Mouse (Mus musculus) MEL (cell line): ENCODE measurements around the gene Rhoq. TPM values are rescaled to one million over a fixed set of nuclear protein-coding genes. Genes with fewer than 3 reads are reported as not detected.

Source experiments
- DNase-seq: peaks from one replicate; pipeline ENCODE4 v3.0.0; 2011; ENCODE audit warnings: low read depth, low spot score
- H3K27ac ChIP-seq: 2 replicates; pipeline ENCODE4 v1.5.1; 2012; ENCODE audit warnings: low read depth, mild to moderate bottlenecking, control low read depth, low read length, moderate library complexity; ENCODE audit not compliant: control insufficient read depth
- H3K27me3 ChIP-seq, 2 experiments: fragments of 150-350 bp in 1 of 2; sonication (generic) in 1 of 2; 2 replicates each; pipeline ENCODE4 v1.6.1; 2012; ENCODE audit warnings: low read length in 2 of 2, mild to moderate bottlenecking in 2 of 2, improper control_type of control experiment in 1 of 2, moderate library complexity in 1 of 2; ENCODE audit not compliant: insufficient read depth in 2 of 2, control insufficient read depth in 1 of 2
- H3K36me3 ChIP-seq, 2 experiments: 2 replicates each; pipeline ENCODE4 v1.6.1; 2012 to 2014; ENCODE audit warnings: low read length in 2 of 2, improper control_type of control experiment in 1 of 2, inconsistent platforms in 1 of 2, mild to moderate bottlenecking in 1 of 2; ENCODE audit not compliant: insufficient read depth in 2 of 2, control insufficient read depth in 1 of 2
- H3K4me1 ChIP-seq, 2 experiments: fragments of 150-350 bp in 1 of 2; sonication (generic) in 1 of 2; 2 replicates each; pipeline ENCODE4 v1.6.1; 2012; ENCODE audit warnings: low read length in 2 of 2, improper control_type of control experiment in 1 of 2, mild to moderate bottlenecking in 1 of 2; ENCODE audit not compliant: insufficient read depth in 2 of 2, control insufficient read depth in 1 of 2
- H3K4me3 ChIP-seq, 2 experiments: fragments of 150-350 bp in 1 of 2; sonication (generic) in 1 of 2; 2 replicates each; pipeline ENCODE4 v1.5.1; 2012; ENCODE audit warnings: low read depth in 2 of 2, low read length in 2 of 2, mild to moderate bottlenecking in 2 of 2, moderate library complexity in 2 of 2, control low read depth in 1 of 2, improper control_type of control experiment in 1 of 2; ENCODE audit not compliant: control insufficient read depth in 1 of 2, insufficient read depth in 1 of 2
- H3K79me2 ChIP-seq: 2 replicates; pipeline ENCODE4 v1.6.1; 2012; ENCODE audit warnings: mild to moderate bottlenecking, low read length, moderate library complexity; ENCODE audit not compliant: control insufficient read depth, poor library complexity, insufficient read depth
- H3K9ac ChIP-seq: 2 replicates; pipeline ENCODE4 v1.6.1; 2012; ENCODE audit warnings: low read depth, mild to moderate bottlenecking, control low read depth, low read length, moderate library complexity; ENCODE audit not compliant: control insufficient read depth, poor library complexity, severe bottlenecking
- H3K9me3 ChIP-seq: fragments of 150-350 bp; sonication (generic); replicated peaks from 2 replicates; pipeline ENCODE4 v1.6.1; 2012; ENCODE audit warnings: mild to moderate bottlenecking, low read length, improper control_type of control experiment, moderate library complexity; ENCODE audit not compliant: insufficient read depth
- CHD1 ChIP-seq: IDR thresholded peaks from 2 replicates; pipeline ENCODE4 v1.6.1; 2012; ENCODE audit warnings: low read depth, mild to moderate bottlenecking, inconsistent platforms, low read length, improper control_type of control experiment
- CTCF ChIP-seq, 3 experiments: IDR thresholded peaks in 2 of 3; conservative IDR thresholded peaks in 1 of 3; 2 replicates each; pipeline ENCODE4 v1.5.1; 2011 to 2012; ENCODE audit warnings: low read length in 3 of 3, low read depth in 2 of 3, mild to moderate bottlenecking in 2 of 3, improper control_type of control experiment in 1 of 3, inconsistent platforms in 1 of 3, mixed read lengths in 1 of 3, moderate library complexity in 1 of 3; ENCODE audit not compliant: control insufficient read depth in 1 of 3, insufficient read depth in 1 of 3, poor library complexity in 1 of 3, severe bottlenecking in 1 of 3
- E2F4 ChIP-seq: IDR thresholded peaks from 2 replicates; pipeline ENCODE4 v1.6.1; 2011; ENCODE audit warnings: low read depth, low read length, improper control_type of control experiment, borderline replicate concordance
- ELF1 ChIP-seq: IDR thresholded peaks from 2 replicates; pipeline ENCODE4 v1.6.1; 2014; ENCODE audit warnings: low read depth, mild to moderate bottlenecking, inconsistent platforms, low read length, improper control_type of control experiment, moderate library complexity
- EP300 ChIP-seq, 2 experiments: IDR thresholded peaks; 2 replicates each; pipeline ENCODE4 v1.6.1; 2011; ENCODE audit warnings: improper control_type of control experiment in 2 of 2, low read length in 2 of 2, low read depth in 1 of 2, mild to moderate bottlenecking in 1 of 2
- ETS1 ChIP-seq: IDR thresholded peaks from 2 replicates; pipeline ENCODE4 v1.6.1; 2012; ENCODE audit warnings: low read depth, mild to moderate bottlenecking, inconsistent platforms, low read length, improper control_type of control experiment, moderate library complexity
- GABPA ChIP-seq: IDR thresholded peaks from 2 replicates; pipeline ENCODE4 v1.6.1; 2012; ENCODE audit warnings: low read depth, mild to moderate bottlenecking, inconsistent platforms, low read length, improper control_type of control experiment, moderate library complexity
- GATA1 ChIP-seq: IDR thresholded peaks from 2 replicates; pipeline ENCODE4 v1.6.1; 2011; ENCODE audit warnings: low read depth, low read length, improper control_type of control experiment
- HCFC1 ChIP-seq: IDR thresholded peaks from 2 replicates; pipeline ENCODE4 v1.6.1; 2012; ENCODE audit warnings: low read depth, mild to moderate bottlenecking, inconsistent platforms, low read length, improper control_type of control experiment, moderate library complexity
- JUND ChIP-seq: IDR thresholded peaks from 2 replicates; pipeline ENCODE4 v1.6.1; 2011; ENCODE audit warnings: low read depth, mild to moderate bottlenecking, improper control_type of control experiment, low read length
- KAT2A ChIP-seq: conservative IDR thresholded peaks from 2 replicates; pipeline ENCODE4 v1.6.1; 2012; ENCODE audit warnings: low read depth, low read length, improper control_type of control experiment, inconsistent platforms
- MAX ChIP-seq: IDR thresholded peaks from 2 replicates; pipeline ENCODE4 v1.6.1; 2011; ENCODE audit warnings: low read length, improper control_type of control experiment
- MAZ ChIP-seq: IDR thresholded peaks from 2 replicates; pipeline ENCODE4 v1.6.1; 2012; ENCODE audit warnings: low read depth, mild to moderate bottlenecking, inconsistent platforms, low read length, improper control_type of control experiment
- MEF2A ChIP-seq: IDR thresholded peaks from 2 replicates; pipeline ENCODE4 v1.6.1; 2014; ENCODE audit warnings: low read depth, mild to moderate bottlenecking, inconsistent platforms, low read length, improper control_type of control experiment; ENCODE audit not compliant: poor library complexity, insufficient replicate concordance, severe bottlenecking; ENCODE audit errors: extremely low read depth
- MXI1 ChIP-seq: IDR thresholded peaks from 2 replicates; pipeline ENCODE4 v1.6.1; 2011; ENCODE audit warnings: mild to moderate bottlenecking, low read depth, low read length, improper control_type of control experiment
- MYB ChIP-seq: IDR thresholded peaks from 2 replicates; pipeline ENCODE4 v1.6.1; 2011; ENCODE audit warnings: mild to moderate bottlenecking, low read depth, low read length, improper control_type of control experiment
- NELFE ChIP-seq: IDR thresholded peaks from 2 replicates; pipeline ENCODE4 v1.6.1; 2011; ENCODE audit warnings: low read depth, low read length, improper control_type of control experiment
- NRF1 ChIP-seq: IDR thresholded peaks from 2 replicates; pipeline ENCODE4 v1.6.1; 2014; ENCODE audit warnings: low read depth, mild to moderate bottlenecking, inconsistent platforms, low read length, improper control_type of control experiment, moderate library complexity; ENCODE audit not compliant: poor library complexity, insufficient read depth, severe bottlenecking
- POLR2A ChIP-seq, 2 experiments: IDR thresholded peaks; 2 replicates each; pipeline ENCODE4 v1.6.1; 2011 to 2012; ENCODE audit warnings: low read length in 2 of 2, mild to moderate bottlenecking in 2 of 2, control low read depth in 1 of 2, improper control_type of control experiment in 1 of 2, low read depth in 1 of 2, moderate library complexity in 1 of 2; ENCODE audit not compliant: control insufficient read depth in 1 of 2, insufficient read depth in 1 of 2, poor library complexity in 1 of 2
- RAD21 ChIP-seq: IDR thresholded peaks from 2 replicates; pipeline ENCODE4 v1.6.1; 2011; ENCODE audit warnings: mild to moderate bottlenecking, low read depth, low read length, improper control_type of control experiment
- RCOR1 ChIP-seq: IDR thresholded peaks from 2 replicates; pipeline ENCODE4 v1.6.1; 2012; ENCODE audit warnings: low read depth, mild to moderate bottlenecking, inconsistent platforms, low read length, improper control_type of control experiment
- SIN3A ChIP-seq: IDR thresholded peaks from 2 replicates; pipeline ENCODE4 v1.6.1; 2012; ENCODE audit warnings: low read length, improper control_type of control experiment, inconsistent platforms
- SMC3 ChIP-seq: IDR thresholded peaks from 2 replicates; pipeline ENCODE4 v1.6.1; 2011; ENCODE audit warnings: low read depth, low read length, improper control_type of control experiment
- TAL1 ChIP-seq: IDR thresholded peaks from 2 replicates; pipeline ENCODE4 v1.6.1; 2012; ENCODE audit warnings: mild to moderate bottlenecking, inconsistent platforms, low read length, moderate library complexity, mixed read lengths
- TBP ChIP-seq: IDR thresholded peaks from 2 replicates; pipeline ENCODE4 v1.8.0; 2011; ENCODE audit warnings: low read depth, low read length, improper control_type of control experiment
- UBTF ChIP-seq: IDR thresholded peaks from 2 replicates; pipeline ENCODE4 v1.6.1; 2012; ENCODE audit warnings: low read depth, mild to moderate bottlenecking, inconsistent platforms, low read length, improper control_type of control experiment, moderate library complexity, borderline replicate concordance; ENCODE audit not compliant: insufficient read depth
- USF1 ChIP-seq: IDR thresholded peaks from 2 replicates; pipeline ENCODE4 v1.6.1; 2014; ENCODE audit warnings: low read depth, mild to moderate bottlenecking, inconsistent platforms, low read length, improper control_type of control experiment, moderate library complexity
- ZC3H11A ChIP-seq: IDR thresholded peaks from 2 replicates; pipeline ENCODE4 v1.6.1; 2012; ENCODE audit warnings: low read depth, mild to moderate bottlenecking, inconsistent platforms, low read length, improper control_type of control experiment
- ZKSCAN1 ChIP-seq: IDR thresholded peaks from 2 replicates; pipeline ENCODE4 v1.6.1; 2012; ENCODE audit warnings: low read depth, mild to moderate bottlenecking, inconsistent platforms, low read length, improper control_type of control experiment, moderate library complexity
- ZMIZ1 ChIP-seq: IDR thresholded peaks from 2 replicates; pipeline ENCODE4 v1.6.1; 2012; ENCODE audit warnings: low read depth, mild to moderate bottlenecking, inconsistent platforms, low read length, improper control_type of control experiment, moderate library complexity
- ZNF384 ChIP-seq: IDR thresholded peaks from 2 replicates; pipeline ENCODE4 v1.6.1; 2012; ENCODE audit warnings: low read depth, mild to moderate bottlenecking, inconsistent platforms, low read length, improper control_type of control experiment
- polyA plus RNA-seq, 2 experiments: library from polyadenylated mRNA; stranded (reverse) in 1 of 2; unstranded in 1 of 2; fragments of >175 nt in 1 of 2; fragments of >200 nt in 1 of 2; gene quantifications; 2 replicates each; pipeline versions ENCODE4 v1.2.1 to v1.2.4; 2012; ENCODE audit warnings: low replicate concordance in 2 of 2, low read depth in 1 of 2; ENCODE audit not compliant: insufficient read length in 2 of 2, insufficient read depth in 1 of 2, missing spikeins in 1 of 2
- total RNA-seq: library from RNA; depleted of rRNA; stranded (reverse); fragments of 300-350 nt; gene quantifications from 2 replicates; pipeline ENCODE4 v1.2.3, GENCODE M21; 2012

The Rhoq gene
- total and polyA plus RNA-seq, 3 experiments, result 3.1 to 34.9 (median 9.4) TPM

GRCm38 (mm10) chr17:86961301-86961841 is 1.5 kb upstream of the Rhoq start:
- Histone ChIP-seq H3K9ac (no peak overlapping the region), H3K4me1 (peaks cover 3 to 4% of the 10 kb centered on the region in 2 experiments; a peak in 1 of 4 replicates), H3K27ac (no peak overlapping the region), H3K27me3 (no peaks in the 10 kb centered on the region)
- DNase-seq, result no peak
- TF ChIP-seq ZMIZ1 (no peak), SMC3 (no peak), ELF1 (no peak), KAT2A (no peak), MEF2A (no peak), GABPA (no peak), TBP (no peak), RAD21 (no peak), MAX (no peak), EP300 (IDR thresholded peaks at IDR 0.05; ENCODE audit: low read depth in 1 of 2, low read length in 2 of 2) (no peak), HCFC1 (no peak), GATA1 (no peak), E2F4 (no peak), NELFE (no peak), SIN3A (no peak), MAZ (no peak), ZC3H11A (no peak), USF1 (no peak)
- TF ChIP-seq, all 39 proteins: peak for 0
- Histone ChIP-seq H3K36me3 (peaks cover 0 to 3% of the 10 kb centered on the region in 2 experiments; a peak in 2 of 4 replicates), H3K4me3 (no peak overlapping the region), H3K79me2 (peaks cover 4% of the 10 kb centered on the region; the same call in 1 of the 2 replicates), H3K9me3 (no peaks in the 10 kb centered on the region)

GRCm38 (mm10) chr17:86962297-86962893 is 487 bp upstream of the Rhoq start:
- H3K4me1 ChIP-seq, result peaks cover 3 to 10% of the 10 kb centered on the region in 2 experiments; a peak in 2 of 4 replicates
- no peaks in the 10 kb centered on the region for H3K27me3 ChIP-seq
- peaks cover 4% of the 10 kb centered on the region; the same call in 1 of the 2 replicates for H3K79me2 ChIP-seq
- peak overlapping the region; percentile 89 for H3K9ac ChIP-seq
- peak overlapping the region; percentile 81 to 87 for H3K4me3 ChIP-seq
- peak overlapping the region; percentile 68 for H3K27ac ChIP-seq
- H3K36me3 ChIP-seq, result peaks cover 0 to 3% of the 10 kb centered on the region in 2 experiments; a peak in 2 of 4 replicates
- DNase-seq, result peak; percentile 91
- H3K9me3 ChIP-seq, result no peaks in the 10 kb centered on the region
- TF ChIP-seq CTCF (IDR thresholded peaks at IDR 0.05 in 2 of 3, conservative IDR thresholded peaks at IDR 0.05 in 1 of 3; ENCODE audit: control insufficient read depth in 1 of 3, insufficient read depth in 1 of 3, low read depth in 2 of 3, low read length in 3 of 3, poor library complexity in 1 of 3, severe bottlenecking in 1 of 3), result peak; percentile 48 to 77 (median 72); a peak in 5 of 6 replicates
- peak; percentile 25; the same call in 1 of the 2 replicates for TF ChIP-seq TAL1
- no peak for TF ChIP-seq MYB
- TF ChIP-seq JUND, result no peak
- TF ChIP-seq EP300 (IDR thresholded peaks at IDR 0.05; ENCODE audit: low read depth in 1 of 2, low read length in 2 of 2), result no peak
- no peak; the same call in 1 of the 2 replicates for TF ChIP-seq ZC3H11A
- TF ChIP-seq SIN3A, result peak; percentile 42
- TF ChIP-seq RAD21, result peak; percentile 53
- no peak for TF ChIP-seq RCOR1
- TF ChIP-seq NELFE, result no peak; the same call in 1 of the 2 replicates
- TF ChIP-seq POLR2A (IDR thresholded peaks at IDR 0.05; ENCODE audit: control insufficient read depth in 1 of 2, insufficient read depth in 1 of 2, low read depth in 1 of 2, low read length in 2 of 2, poor library complexity in 1 of 2), result 0 out of 4 replicates have a peak, but pooled peaks of 1 of the 2 experiments have one; percentile 6
- TF ChIP-seq ETS1, result peak; percentile 26; the same call in 1 of the 2 replicates
- TF ChIP-seq NRF1, result no peak
- TF ChIP-seq ZKSCAN1, result no peak
- no peak for TF ChIP-seq CHD1
- peak; percentile 30; the same call in 1 of the 2 replicates for TF ChIP-seq MXI1
- TF ChIP-seq UBTF, result no peak
- TF ChIP-seq MAZ, result peak; percentile 24
- TF ChIP-seq ZNF384, result no peak
